Mouse (Mus musculus) sigmoid colon, adult 10 weeks (tissue): ENCODE results near the gene Trub2. TPM values are rescaled to one million over a fixed set of nuclear protein-coding genes. Genes with fewer than 3 reads are reported as not detected.

ENCODE experiments used
- polyA plus RNA-seq: library from polyadenylated mRNA; stranded (reverse); fragments of 350-450 nt; fragmentation: Illumina TruSeq; extraction: RNeasy Lipid Tissue Mini Kit (QIAGEN cat#74804); gene quantifications from one replicate; pipeline ENCODE4 v1.2.3, GENCODE M21; 2014; ENCODE audit warnings: low read depth, low replicate concordance

Trub2 gene
- 3.9 TPM for polyA plus RNA-seq

GRCm38 (mm10) chr2:29787937-29788681 lies at the start of gene Trub2:
TSS of gene Trub2 (minus strand) at chr2:29788502.

GRCm38 (mm10) chr2:29820025-29820817 lies 31.9 kb upstream of the Trub2 start, which contains the start of gene Urm1:
TSS of gene Urm1 (plus strand) at chr2:29820075.

GRCm38 (mm10) chr2:29802075-29802826 lies 13.9 kb upstream of the Trub2 start, which contains the start of gene Slc27a4:
TSS of gene Slc27a4 (plus strand) at chr2:29802634.

GRCm38 (mm10) chr2:29787104-29787917 lies 991 bp downstream of the Trub2 start, which contains the start of gene Coq4:
TSS of gene Coq4 (plus strand) at chr2:29787493.

GRCm38 (mm10) chr2:29751497-29751896 lies 36.8 kb downstream of the Trub2 start, which contains the start of gene Gm13420:
TSS of gene Gm13420 (minus strand) at chr2:29751685.

Other genes starting within 250 kb of the Trub2 start
- 2.9 TPM for gene Rapgef1, start 168.8 kb downstream of the Trub2 start, polyA plus RNA-seq
- not detected for gene Gm13420, start 36.8 kb downstream of the Trub2 start, polyA plus RNA-seq
- not detected for gene Gm13547, start 29.2 kb downstream of the Trub2 start, polyA plus RNA-seq
- 2.3 TPM for gene Coq4, start 1.0 kb downstream of the Trub2 start, polyA plus RNA-seq
- gene Slc27a4, start 14.1 kb upstream of the Trub2 start, polyA plus RNA-seq, result 1.5 TPM
- 4.6 TPM for gene Urm1, start 31.6 kb upstream of the Trub2 start, polyA plus RNA-seq
- 1.7 TPM for gene Cercam, start 80.7 kb upstream of the Trub2 start, polyA plus RNA-seq
- 7.6 TPM for gene Odf2, start 100.7 kb upstream of the Trub2 start, polyA plus RNA-seq
- 12.5 TPM for gene Gle1, start 146.9 kb upstream of the Trub2 start, polyA plus RNA-seq
- 48.6 TPM for gene Sptan1, start 177.1 kb upstream of the Trub2 start, polyA plus RNA-seq